Comparison of ENCODE assay signal across 16 mouse cellular contexts in genomic region chr11:22665978-22666377, GRCm38 (mm10).
DNase-seq lines count a peak whose midpoint lies in the region; ATAC-seq and TF ChIP-seq lines count a peak whose summit lies in the region.
"Had no signal": no experiment of that assay in that cellular context is flagged by ENCODE, and none has a peak within 500 bp of the region (broad histone marks: within the 10 kb centered on the region; RNA-seq: fewer than 3 reads in every experiment).

No protein-coding gene starts in this region.

- 25% methylated on average over 4 of the region's 4 CpGs for WGBS in lung, embryonic 14.5 days

- H3K4me2 ChIP-seq in lung, embryonic 14.5 days, result no peak overlapping the region
- H3K4me2 ChIP-seq: embryonic facial prominence, embryonic 15.5 days; forebrain, embryonic 15.5 days; hindbrain, embryonic 14.5 days; limb, embryonic 12.5 days had no signal

- H3K9me3 ChIP-seq in lung, embryonic 14.5 days (ENCODE audit: low read depth, low read length), result no peaks in the 10 kb centered on the region
- H3K9me3 ChIP-seq: embryonic facial prominence, embryonic 15.5 days; forebrain, embryonic 15.5 days; limb, embryonic 12.5 days; midbrain, embryonic 10.5 days had no signal

- no peak overlapping the region for H3K27ac ChIP-seq in lung, embryonic 14.5 days (ENCODE audit: low read depth)
- H3K27ac ChIP-seq: embryonic facial prominence, embryonic 15.5 days; forebrain, embryonic 15.5 days; hindbrain, embryonic 14.5 days; limb, embryonic 12.5 days; midbrain, embryonic 10.5 days had no signal

- DNase-seq in lung, embryonic 14.5 days, result peak; percentile 46
- DNase-seq in lung, postnatal 14 days, result no peak
- peak; percentile 47 for DNase-seq in CD4-positive, CD25-positive, alpha-beta regulatory T cell, adult 2 months (ENCODE audit: low read depth, low spot score)
- DNase-seq in neural tube, embryonic 10.5 days (ENCODE audit: extremely low spot score, low spot score), result no peak
- DNase-seq in urinary bladder, adult 2 months (ENCODE audit: low spot score), result no peak
- no peak for DNase-seq in gastrocnemius, postnatal 25 days
- DNase-seq: cerebellum, adult 9-11 months; gastrocnemius, postnatal 10 days; thymus, adult 18-20 months had no signal

- no peaks in the 10 kb centered on the region for H3K4me1 ChIP-seq in lung, embryonic 14.5 days (ENCODE audit: insufficient read depth)
- H3K4me1 ChIP-seq: embryonic facial prominence, embryonic 15.5 days; limb, embryonic 12.5 days had no signal

- ATAC-seq in lung, embryonic 14.5 days (ENCODE audit: insufficient read depth), result no peak
- peak; percentile 61 for ATAC-seq in activated CD4-positive, CD25-positive, alpha-beta regulatory T cell, adult 4 months
- ATAC-seq in megakaryocyte-erythroid progenitor cell, adult 5-6 weeks (replicated peaks; ENCODE audit: low FRiP score, low TSS enrichment, poor library complexity, severe bottlenecking), result peak; percentile 18; the same call in 1 of the 2 replicates
- ATAC-seq: forebrain, embryonic 15.5 days had no signal

- no peak for TF ChIP-seq CTCF in lung, embryonic 14.5 days (IDR thresholded peaks at IDR 0.05; ENCODE audit: low read depth)

- no peak overlapping the region for H3K9ac ChIP-seq in lung, embryonic 14.5 days
- H3K9ac ChIP-seq: embryonic facial prominence, embryonic 15.5 days; forebrain, embryonic 15.5 days; hindbrain, embryonic 14.5 days; limb, embryonic 12.5 days had no signal

- H3K4me3 ChIP-seq in lung, embryonic 14.5 days (ENCODE audit: low read depth, low read length), result no peak overlapping the region
- H3K4me3 ChIP-seq: embryonic facial prominence, embryonic 15.5 days; forebrain, embryonic 15.5 days; limb, embryonic 12.5 days; midbrain, embryonic 10.5 days had no signal

- no peaks in the 10 kb centered on the region for H3K27me3 ChIP-seq in lung, embryonic 14.5 days (ENCODE audit: insufficient read depth, low read length)
- H3K27me3 ChIP-seq: embryonic facial prominence, embryonic 15.5 days; forebrain, embryonic 15.5 days; limb, embryonic 12.5 days had no signal

- no peaks in the 10 kb centered on the region for H3K36me3 ChIP-seq in lung, embryonic 14.5 days (ENCODE audit: insufficient read depth)
- H3K36me3 ChIP-seq: embryonic facial prominence, embryonic 15.5 days; forebrain, embryonic 15.5 days; limb, embryonic 12.5 days; midbrain, embryonic 10.5 days had no signal

Comparison
In these comparisons a context has a peak if more than half of its experiments do, and no peak if none do; other contexts are left out.
1. DNase-seq: peak in lung, embryonic 14.5 days (single experiment) and CD4-positive, CD25-positive, alpha-beta regulatory T cell, adult 2 months (single experiment); none in lung, postnatal 14 days (single experiment), neural tube, embryonic 10.5 days (single experiment), urinary bladder, adult 2 months (single experiment) and gastrocnemius, postnatal 25 days (single experiment).